Mouse (Mus musculus): ENCODE data around the gene Crispld2. TPM values are rescaled to one million over a fixed set of nuclear protein-coding genes. Genes with fewer than 3 reads are reported as not detected.
A peak's percentile ranks its signal among the peaks of the same experiment; 100 is the strongest.

The Crispld2 gene
- polyA plus RNA-seq, 1 experiment from 2014 or later: 3.9 TPM

DNA sequence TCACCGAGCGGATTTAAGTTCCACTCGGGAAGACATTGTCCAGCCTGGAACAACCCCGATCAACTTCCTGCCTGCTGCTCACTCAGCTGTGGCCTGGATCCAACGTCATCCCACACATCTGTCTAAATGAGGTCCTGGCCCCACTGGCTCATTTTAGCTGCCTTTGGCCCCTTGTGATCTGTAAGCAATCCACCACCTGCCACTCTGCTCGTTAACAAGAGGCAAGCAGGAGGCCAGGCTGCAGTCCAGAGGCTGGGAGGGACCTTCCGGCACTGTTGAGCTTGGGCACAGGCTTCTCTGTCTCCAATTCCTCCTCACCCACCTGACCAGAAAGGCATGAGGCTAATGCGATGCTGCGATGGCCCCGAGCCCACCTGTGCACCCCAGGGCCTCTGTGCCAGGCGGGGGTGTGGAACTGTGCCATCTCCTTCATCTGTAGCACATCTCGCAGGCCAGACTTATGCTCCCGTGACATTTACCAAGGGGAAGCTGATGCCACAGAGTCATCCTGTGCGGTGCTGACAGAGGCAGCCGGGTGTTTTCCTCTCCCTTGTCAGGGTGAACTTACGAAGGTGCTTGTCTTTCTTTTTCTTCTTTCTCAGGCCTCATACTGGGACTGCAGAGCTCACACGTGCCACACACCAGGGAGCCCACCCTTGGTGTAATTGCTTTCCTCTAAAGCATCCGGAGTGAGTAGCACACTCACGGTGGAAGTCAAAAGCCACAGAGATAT is 75.9 kb downstream of the Crispld2 start:
- Histone ChIP-seq H3K4me2 (no peak overlapping the region), H3K9ac (no peak overlapping the region), H3K27me3 (replicated peaks) (peaks cover 25% of the 10 kb centered on the region), H3K27ac (replicated peaks) (no peak overlapping the region), H3K4me1 (peaks cover 4% of the 10 kb centered on the region; the same call in 1 of the 2 replicates), H3K4me3 (no peak overlapping the region), H3K9me3 (no peaks in the 10 kb centered on the region; the same call in 1 of the 2 replicates), H3K36me3 (no peaks in the 10 kb centered on the region)
- WGBS: 56% methylated on average over 19 of the region's 19 CpGs
- no peak for ATAC-seq (ENCODE audit: extremely low read depth, insufficient number of reproducible peaks, low FRiP score, low TSS enrichment)

DNA sequence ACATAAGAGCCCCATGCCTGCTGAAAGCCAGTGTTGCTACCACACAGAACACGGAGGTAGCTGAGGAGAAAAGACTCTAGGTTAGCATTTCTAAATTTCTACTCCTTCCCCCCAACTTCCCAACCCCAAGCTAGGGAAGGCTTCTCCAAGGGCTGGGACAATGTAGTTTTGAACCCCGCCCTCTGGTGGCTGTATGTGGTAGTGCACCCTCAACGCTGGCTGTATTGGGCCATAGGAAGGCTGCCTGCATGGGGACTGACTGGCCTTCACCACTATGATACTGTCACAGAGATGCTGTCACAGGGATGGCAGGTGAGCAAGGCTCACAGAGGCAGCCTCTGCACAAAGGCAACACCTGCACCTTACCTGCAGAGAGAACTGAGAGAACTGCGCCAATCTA is 79.4 kb downstream of the Crispld2 start:
- peaks cover 26% of the 10 kb centered on the region for H3K27me3 ChIP-seq (replicated peaks)
- ATAC-seq (ENCODE audit: extremely low read depth, insufficient number of reproducible peaks, low FRiP score, low TSS enrichment): no peak

DNA sequence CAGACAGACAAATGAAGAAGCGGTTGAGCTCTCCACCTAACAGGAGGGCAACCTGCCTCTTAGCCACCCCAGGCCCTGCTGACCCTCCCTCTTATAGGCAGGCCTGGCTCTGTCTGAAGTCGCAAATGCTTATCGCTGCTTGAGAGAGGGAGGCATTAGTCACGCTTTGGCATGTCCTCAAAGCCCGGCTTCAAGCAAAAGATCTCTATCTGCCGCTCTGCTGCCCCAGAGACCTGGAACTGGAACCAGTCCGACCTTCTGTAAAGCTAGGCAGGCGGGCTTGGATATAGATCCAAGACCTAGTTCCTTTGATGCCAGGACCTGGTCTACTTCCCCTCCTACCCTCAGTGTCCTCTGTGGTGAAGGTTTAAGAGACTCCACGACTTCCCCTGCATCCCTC is 80.0 kb downstream of the Crispld2 start:
- Histone ChIP-seq H3K9me3 (no peaks in the 10 kb centered on the region; the same call in 1 of the 2 replicates), H3K4me1 (peaks cover 4% of the 10 kb centered on the region; the same call in 1 of the 2 replicates), H3K27me3 (replicated peaks) (peaks cover 26% of the 10 kb centered on the region), H3K4me3 (no peak overlapping the region), H3K36me3 (no peaks in the 10 kb centered on the region), H3K4me2 (no peak overlapping the region), H3K27ac (replicated peaks) (peak overlapping the region; percentile 56; the same call in 1 of the 2 replicates), H3K9ac (no peak overlapping the region)
- 62% methylated on average over 9 of the region's 9 CpGs for WGBS
- no peak for ATAC-seq (ENCODE audit: extremely low read depth, insufficient number of reproducible peaks, low FRiP score, low TSS enrichment)

More for the DNA sequence above, 79.4 kb downstream of the Crispld2 start:
- Histone ChIP-seq H3K9ac (no peak overlapping the region), H3K36me3 (no peaks in the 10 kb centered on the region), H3K4me1 (peaks cover 4% of the 10 kb centered on the region; the same call in 1 of the 2 replicates), H3K9me3 (no peaks in the 10 kb centered on the region; the same call in 1 of the 2 replicates), H3K4me3 (no peak overlapping the region), H3K4me2 (no peak overlapping the region), H3K27ac (replicated peaks) (no peak overlapping the region)
- WGBS: 26% methylated on average over 4 of the region's 4 CpGs

DNA sequence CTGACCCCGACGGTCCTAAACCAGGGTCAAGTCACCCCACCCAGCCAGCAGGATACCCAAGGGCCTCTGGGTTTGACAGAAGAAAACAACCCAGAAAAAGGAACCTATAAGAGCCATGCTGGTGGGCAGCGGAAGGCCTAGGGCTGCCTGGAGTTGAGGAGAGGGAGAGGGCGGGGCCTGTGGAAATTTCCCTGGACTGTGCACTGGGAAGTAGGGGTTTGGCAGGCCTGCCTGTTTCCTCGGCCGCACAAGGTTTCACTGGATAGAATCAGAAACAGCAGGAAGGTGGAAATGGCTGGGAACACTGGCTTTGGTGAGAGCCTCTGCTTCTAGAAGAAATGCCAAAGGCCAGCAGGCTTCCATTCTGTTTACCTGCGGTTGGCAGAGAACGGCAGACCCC is 80.6 kb downstream of the Crispld2 start:
- Histone ChIP-seq H3K9ac (no peak overlapping the region), H3K27me3 (replicated peaks) (peaks cover 26% of the 10 kb centered on the region), H3K36me3 (no peaks in the 10 kb centered on the region), H3K27ac (replicated peaks) (peak overlapping the region; percentile 56), H3K4me3 (no peak overlapping the region), H3K9me3 (no peaks in the 10 kb centered on the region), H3K4me2 (no peak overlapping the region), H3K4me1 (peaks cover 4% of the 10 kb centered on the region; the same call in 1 of the 2 replicates)
- no peak for ATAC-seq (ENCODE audit: extremely low read depth, insufficient number of reproducible peaks, low FRiP score, low TSS enrichment)
- WGBS: 81% methylated on average over 8 of the region's 8 CpGs

DNA sequence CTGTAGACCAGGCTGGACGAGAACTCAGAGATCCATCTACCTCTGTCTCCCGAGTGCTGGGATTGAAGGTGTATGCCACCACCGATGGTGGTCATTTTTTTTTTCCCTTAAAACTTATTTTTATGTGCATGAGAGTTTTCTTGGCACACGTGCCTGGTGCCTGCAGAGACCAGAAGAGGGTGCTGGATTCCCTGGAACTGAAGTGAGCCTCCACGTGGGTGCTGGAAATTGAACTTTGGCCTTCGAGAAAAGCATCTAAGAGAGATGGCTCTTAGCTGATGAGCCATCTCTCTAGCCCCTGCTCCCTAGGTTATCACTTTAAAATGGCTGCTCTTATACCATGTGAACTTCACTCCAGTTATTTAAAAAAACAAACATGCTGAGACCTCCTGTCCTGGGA is 82.3 kb downstream of the Crispld2 start:
- no peak overlapping the region for H3K4me3 ChIP-seq
- no peak overlapping the region for H3K9ac ChIP-seq
- no peaks in the 10 kb centered on the region; the same call in 1 of the 2 replicates for H3K4me1 ChIP-seq
- no peak overlapping the region for H3K4me2 ChIP-seq
- H3K9me3 ChIP-seq: no peaks in the 10 kb centered on the region
- ATAC-seq (ENCODE audit: extremely low read depth, insufficient number of reproducible peaks, low FRiP score, low TSS enrichment): no peak
- 60% methylated on average over 6 of the region's 6 CpGs for WGBS
- no peaks in the 10 kb centered on the region for H3K36me3 ChIP-seq
- no peak overlapping the region for H3K27ac ChIP-seq (replicated peaks)
- peaks cover 26% of the 10 kb centered on the region for H3K27me3 ChIP-seq (replicated peaks)

DNA sequence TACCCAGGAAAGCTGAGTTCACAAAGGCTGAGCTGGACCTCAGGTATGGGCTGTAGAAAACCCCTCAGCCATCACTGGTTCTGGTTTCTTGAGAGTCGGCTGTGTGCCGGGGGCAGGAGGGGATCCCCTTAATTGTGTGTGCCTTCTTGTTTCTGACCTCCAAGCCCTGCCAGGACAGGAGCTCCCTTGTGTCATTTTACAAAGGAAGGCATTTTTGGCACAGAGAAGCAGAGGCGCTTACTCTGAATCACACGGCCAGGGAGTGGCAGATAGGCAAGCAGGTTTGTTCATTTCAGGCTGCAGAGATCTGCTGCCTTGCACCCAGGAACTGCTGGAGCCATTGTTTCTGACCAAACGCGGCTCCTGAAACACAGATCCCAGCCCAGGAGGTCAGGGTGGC is 83.1 kb downstream of the Crispld2 start:
- H3K4me1 ChIP-seq: no peaks in the 10 kb centered on the region; the same call in 1 of the 2 replicates
- H3K36me3 ChIP-seq: peaks cover under 1% of the 10 kb centered on the region
- H3K9ac ChIP-seq: no peak overlapping the region; the same call in 1 of the 2 replicates
- H3K4me2 ChIP-seq: no peak overlapping the region
- no peak for ATAC-seq (ENCODE audit: extremely low read depth, insufficient number of reproducible peaks, low FRiP score, low TSS enrichment)
- 55% methylated on average over 6 of the region's 6 CpGs for WGBS
- peaks cover 26% of the 10 kb centered on the region for H3K27me3 ChIP-seq (replicated peaks)
- no peaks in the 10 kb centered on the region for H3K9me3 ChIP-seq
- no peak overlapping the region for H3K4me3 ChIP-seq
- H3K27ac ChIP-seq (replicated peaks): no peak overlapping the region

DNA sequence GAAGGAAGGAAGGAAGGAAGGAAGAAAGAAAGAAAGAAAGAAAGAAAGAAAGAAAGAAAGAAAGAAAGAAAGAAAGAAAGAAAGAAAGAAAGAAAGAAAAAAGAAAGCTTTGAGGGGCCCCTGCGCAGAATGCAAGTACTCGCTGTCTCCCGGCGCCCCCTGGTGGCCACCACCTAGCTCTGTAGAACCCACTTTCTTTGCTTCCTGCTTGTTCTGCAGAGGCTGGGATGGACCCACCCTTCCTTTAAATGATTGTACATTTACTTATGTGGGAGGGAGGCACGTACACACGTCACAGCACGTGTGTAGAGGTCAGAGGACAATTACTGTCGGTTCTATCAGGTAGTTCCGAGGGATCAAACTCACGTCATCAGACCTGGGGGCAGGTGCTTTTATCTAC is 85.8 kb downstream of the Crispld2 start:
- Histone ChIP-seq H3K36me3 (peaks cover 28% of the 10 kb centered on the region), H3K9me3 (no peaks in the 10 kb centered on the region), H3K27me3 (replicated peaks) (peaks cover 19% of the 10 kb centered on the region), H3K9ac (no peak overlapping the region), H3K4me3 (no peak overlapping the region), H3K27ac (replicated peaks) (no peak overlapping the region), H3K4me1 (no peaks in the 10 kb centered on the region), H3K4me2 (no peak overlapping the region)
- ATAC-seq (ENCODE audit: extremely low read depth, insufficient number of reproducible peaks, low FRiP score, low TSS enrichment): no peak
- 16% methylated on average over 10 of the region's 10 CpGs for WGBS

DNA sequence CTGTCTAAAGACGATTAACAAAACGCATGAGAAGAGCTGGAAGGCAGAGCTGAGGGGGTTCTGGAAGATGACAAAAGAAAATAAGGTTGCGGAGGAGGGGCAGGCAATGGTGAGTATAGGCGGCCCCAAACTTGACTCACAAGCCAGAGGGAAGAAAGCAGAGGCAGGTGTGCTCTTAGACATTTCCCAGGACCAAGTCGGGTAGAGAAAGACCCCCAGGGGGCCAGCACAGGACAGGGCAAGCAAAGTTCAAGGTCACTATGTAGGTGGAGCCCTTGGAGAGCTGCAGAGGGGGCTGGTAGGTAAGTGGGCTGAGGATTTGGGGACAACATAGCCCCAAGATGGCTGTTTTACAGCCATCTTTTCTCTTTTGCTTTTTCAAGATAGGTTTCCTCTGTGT is 87.1 kb downstream of the Crispld2 start:
- Histone ChIP-seq H3K27ac (replicated peaks) (no peak overlapping the region), H3K36me3 (peaks cover 37% of the 10 kb centered on the region), H3K9me3 (no peaks in the 10 kb centered on the region), H3K27me3 (replicated peaks) (peaks cover 19% of the 10 kb centered on the region), H3K4me2 (no peak overlapping the region), H3K4me1 (no peaks in the 10 kb centered on the region), H3K9ac (no peak overlapping the region), H3K4me3 (no peak overlapping the region)
- WGBS: 58% methylated on average over 5 of the region's 5 CpGs
- ATAC-seq (ENCODE audit: extremely low read depth, insufficient number of reproducible peaks, low FRiP score, low TSS enrichment): no peak

DNA sequence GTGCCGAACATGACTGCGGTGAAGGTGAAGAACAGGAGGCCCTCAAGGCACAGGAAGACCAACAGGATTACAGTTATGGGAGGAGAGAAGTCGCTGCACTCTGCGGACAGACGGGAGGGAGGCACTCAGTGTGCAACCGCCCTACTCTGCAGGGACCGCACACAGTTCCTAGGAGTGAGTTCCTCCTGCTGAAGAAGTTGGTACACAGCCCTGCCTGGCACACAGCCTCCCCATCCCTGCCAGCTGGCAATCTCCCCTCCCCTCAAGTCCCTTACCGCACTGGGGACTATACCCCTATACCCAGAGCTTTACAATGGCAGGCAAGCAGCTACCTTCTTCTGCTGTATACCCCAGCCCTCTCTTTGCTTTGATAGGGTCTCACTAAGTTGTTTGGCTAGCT is 91.0 kb downstream of the Crispld2 start:
- H3K27me3 ChIP-seq (replicated peaks): no peaks in the 10 kb centered on the region
- 92% methylated on average over 8 of the region's 8 CpGs for WGBS
- no peak overlapping the region for H3K9ac ChIP-seq
- no peaks in the 10 kb centered on the region for H3K9me3 ChIP-seq
- H3K4me1 ChIP-seq: no peaks in the 10 kb centered on the region
- no peak overlapping the region for H3K27ac ChIP-seq (replicated peaks)
- no peak overlapping the region for H3K4me2 ChIP-seq
- no peak overlapping the region for H3K4me3 ChIP-seq
- ATAC-seq (ENCODE audit: extremely low read depth, insufficient number of reproducible peaks, low FRiP score, low TSS enrichment): no peak
- peaks cover 75% of the 10 kb centered on the region for H3K36me3 ChIP-seq

DNA sequence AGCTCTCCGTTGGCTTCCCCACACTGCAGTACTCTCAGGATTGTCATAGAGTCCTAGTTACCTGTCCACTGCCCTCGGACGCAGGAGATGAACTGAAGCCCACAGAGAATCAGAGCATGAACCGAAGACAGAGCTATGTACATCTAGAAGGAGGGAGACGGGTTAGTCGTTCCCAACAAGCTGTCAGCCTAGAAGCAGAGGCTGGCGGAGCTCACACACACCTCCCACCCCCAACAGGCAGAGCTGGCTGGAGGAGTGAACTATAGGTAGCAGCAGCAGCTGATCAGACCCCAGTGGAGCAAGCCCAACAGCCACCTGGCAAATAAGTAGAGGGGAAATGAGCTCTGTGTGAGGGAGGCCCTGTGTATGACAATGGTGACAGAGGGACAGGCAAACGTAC is 92.5 kb downstream of the Crispld2 start:
- 81% methylated on average over 8 of the region's 8 CpGs for WGBS
- Histone ChIP-seq H3K36me3 (peaks cover 83% of the 10 kb centered on the region), H3K9ac (no peak overlapping the region), H3K4me1 (no peaks in the 10 kb centered on the region), H3K9me3 (no peaks in the 10 kb centered on the region), H3K27ac (replicated peaks) (no peak overlapping the region), H3K4me2 (no peak overlapping the region), H3K4me3 (no peak overlapping the region), H3K27me3 (replicated peaks) (no peaks in the 10 kb centered on the region)
- no peak for ATAC-seq (ENCODE audit: extremely low read depth, insufficient number of reproducible peaks, low FRiP score, low TSS enrichment)

DNA sequence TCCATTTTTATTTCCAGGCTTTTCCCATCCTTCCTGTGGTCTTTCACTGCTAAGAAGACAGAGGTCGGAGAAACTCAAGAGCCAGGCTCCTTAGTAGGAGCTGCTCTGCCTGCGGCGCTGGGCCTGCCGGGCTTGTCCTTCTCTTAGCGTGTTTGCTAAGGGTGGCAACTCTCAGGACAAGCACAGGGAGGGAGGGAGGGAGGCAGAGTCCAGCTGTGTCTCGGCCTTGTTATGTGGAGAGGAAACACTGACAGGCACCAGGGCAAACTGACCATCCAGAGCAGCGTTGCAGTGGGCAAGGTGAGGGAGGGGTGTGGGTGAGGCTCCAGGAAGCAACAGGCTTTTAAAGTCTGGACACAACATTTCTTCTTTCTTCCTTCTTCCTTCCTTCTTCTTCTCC is 97.3 kb downstream of the Crispld2 start:
- no peaks in the 10 kb centered on the region for H3K4me1 ChIP-seq
- H3K27ac ChIP-seq (replicated peaks): no peak overlapping the region
- ATAC-seq (ENCODE audit: extremely low read depth, insufficient number of reproducible peaks, low FRiP score, low TSS enrichment): no peak
- no peak overlapping the region for H3K4me3 ChIP-seq
- no peaks in the 10 kb centered on the region for H3K9me3 ChIP-seq
- no peak overlapping the region for H3K4me2 ChIP-seq
- no peak overlapping the region for H3K9ac ChIP-seq
- peaks cover 90% of the 10 kb centered on the region for H3K36me3 ChIP-seq
- 75% methylated on average over 7 of the region's 7 CpGs for WGBS
- H3K27me3 ChIP-seq (replicated peaks): no peaks in the 10 kb centered on the region

DNA sequence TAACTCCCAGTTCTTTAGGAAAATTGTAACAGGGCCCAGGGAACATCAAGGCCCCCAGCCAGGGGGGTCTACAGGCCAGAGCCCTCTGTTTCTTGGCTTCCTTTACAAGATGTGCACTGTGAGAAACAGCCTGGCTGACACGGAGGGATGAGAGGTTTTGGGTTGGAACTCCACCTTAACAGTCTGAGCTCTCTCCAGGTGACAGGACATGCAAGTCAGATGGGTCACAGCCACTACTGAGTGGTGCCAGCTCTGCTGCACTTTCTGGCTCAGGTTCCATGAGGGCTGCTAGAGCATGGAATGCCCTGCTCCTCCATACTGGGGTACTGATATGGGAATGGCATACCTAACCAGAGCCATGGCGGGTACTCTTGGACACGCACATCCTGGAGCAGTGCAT is 98.8 kb downstream of the Crispld2 start:
- no peak for ATAC-seq (ENCODE audit: extremely low read depth, insufficient number of reproducible peaks, low FRiP score, low TSS enrichment)
- Histone ChIP-seq H3K9me3 (no peaks in the 10 kb centered on the region), H3K27ac (replicated peaks) (no peak overlapping the region), H3K4me2 (no peak overlapping the region), H3K27me3 (replicated peaks) (no peaks in the 10 kb centered on the region), H3K9ac (no peak overlapping the region), H3K4me3 (no peak overlapping the region), H3K36me3 (peaks cover 75% of the 10 kb centered on the region), H3K4me1 (peaks cover 11% of the 10 kb centered on the region; the same call in 1 of the 2 replicates)
- 89% methylated on average over 3 of the region's 3 CpGs for WGBS
